Mouse (Mus musculus): ENCODE results near the gene Rundc3a.
A peak's percentile ranks its signal among the peaks of the same experiment; 100 is the strongest.
"Not testable (repeated sequence)": the region's sequence is repeated elsewhere in the genome, so short reads cannot be mapped to it uniquely, and the experiment has no call there.

Rundc3a gene

DNA sequence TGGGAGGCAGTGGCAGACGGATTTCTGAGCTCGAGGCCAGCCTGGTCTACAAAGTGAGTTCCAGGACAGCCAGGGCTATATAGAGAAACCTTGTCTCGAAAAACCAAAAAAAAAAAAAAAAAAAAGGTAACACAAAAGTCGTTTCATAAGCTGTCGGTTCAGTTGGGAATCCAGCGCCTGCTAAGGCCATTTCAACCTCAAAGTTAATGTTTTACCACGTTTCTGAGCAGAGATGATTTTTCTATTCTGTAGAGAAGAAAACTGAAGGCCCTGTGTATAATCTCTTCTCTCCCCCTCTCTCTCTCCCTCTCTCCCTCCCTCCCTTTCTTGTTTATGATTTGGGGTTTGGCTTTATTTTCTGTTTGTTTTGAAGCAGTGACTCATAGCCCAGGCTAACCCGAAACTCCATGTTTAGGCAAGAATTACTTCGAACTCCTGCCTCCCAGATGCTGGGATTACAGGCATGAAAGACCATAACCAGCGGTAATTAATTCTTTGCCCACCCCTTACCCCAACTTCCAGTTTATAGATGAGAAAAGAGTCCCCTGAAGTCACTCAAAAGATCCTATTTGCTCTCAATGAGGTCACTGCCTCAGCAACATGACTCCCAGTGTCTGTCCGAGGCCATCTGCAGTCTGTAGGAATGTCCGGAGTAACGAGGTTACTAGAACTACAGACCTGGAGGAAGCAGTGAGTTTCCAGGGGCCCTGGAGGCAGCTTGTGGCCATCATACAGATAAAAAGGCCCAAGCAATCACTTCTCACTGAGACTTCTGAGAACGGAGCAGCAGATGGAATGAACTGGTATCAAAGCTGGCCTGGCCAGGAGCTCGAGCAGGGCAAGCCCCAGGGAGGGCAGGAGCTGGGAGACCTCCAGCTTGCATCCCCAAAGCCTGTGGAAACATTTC, 15.9 kb downstream of the Rundc3a start:
- DNase-seq (ENCODE audit: low spot score) = no peak

DNA sequence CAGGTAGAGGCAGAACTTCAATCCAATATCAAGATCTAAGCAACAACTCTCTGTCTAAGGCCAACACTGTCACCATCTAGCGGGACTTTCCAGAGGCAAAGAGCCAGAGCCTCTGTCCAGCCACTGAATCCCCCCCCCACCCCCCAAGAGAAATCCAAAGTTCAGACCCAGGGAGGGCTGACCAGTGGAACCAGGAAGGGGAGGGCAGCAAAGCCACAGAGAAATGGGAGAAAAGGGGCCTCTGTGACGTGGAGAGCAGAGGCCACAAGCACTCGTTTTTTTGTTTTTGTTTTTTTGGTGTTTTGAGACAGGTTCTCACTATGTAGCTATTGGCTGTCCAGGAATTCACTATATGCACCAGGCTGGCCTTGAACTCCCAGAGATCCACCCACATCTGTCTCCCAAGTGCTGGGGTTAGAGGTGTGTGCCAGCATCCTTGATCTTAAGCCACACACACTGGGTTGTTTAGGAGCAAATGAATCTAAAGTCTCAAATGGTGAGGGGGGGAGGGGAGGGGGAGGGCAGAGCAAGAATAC, 16.7 kb downstream of the Rundc3a start:
- no peak for DNase-seq (ENCODE audit: low spot score)

DNA sequence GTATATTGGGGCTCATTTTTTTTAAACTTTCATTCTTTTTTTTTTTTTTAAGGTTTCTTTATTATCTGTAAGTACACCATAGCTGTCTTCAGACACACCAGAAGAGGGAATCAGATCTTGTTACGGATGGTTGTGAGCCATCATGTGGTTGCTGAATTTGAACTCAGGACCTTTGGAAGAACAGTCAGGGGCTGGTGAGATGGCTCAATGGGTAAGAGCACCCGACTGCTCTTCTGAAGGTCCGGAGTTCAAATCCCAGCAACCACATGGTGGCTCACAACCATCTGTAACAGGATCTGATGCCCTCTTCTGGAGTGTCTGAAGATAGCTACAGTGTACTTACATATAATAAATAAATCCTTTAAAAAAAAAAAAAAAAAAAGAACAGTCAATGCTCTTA, 17.1 kb downstream of the Rundc3a start:
- not testable (repeated sequence) for DNase-seq (ENCODE audit: low spot score)

DNA sequence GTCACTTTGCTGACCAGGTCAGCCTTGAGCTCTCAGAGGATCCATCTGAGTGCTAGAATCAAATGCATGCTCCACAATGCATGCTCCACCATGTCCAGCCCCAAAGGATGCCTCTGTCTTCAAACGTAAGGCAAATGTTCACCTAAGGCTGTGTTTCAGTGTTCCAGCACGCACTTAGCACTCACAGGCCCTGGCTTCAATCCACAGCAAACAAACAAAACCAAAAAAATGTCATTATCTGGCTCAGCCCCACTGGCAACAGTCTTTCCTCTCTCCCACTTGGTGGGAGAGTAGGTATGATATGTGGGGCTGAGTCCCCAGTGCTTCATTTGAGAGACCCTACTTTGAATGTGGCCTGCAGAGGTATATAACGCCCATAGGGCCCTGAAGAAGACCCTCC, 17.9 kb downstream of the Rundc3a start:
- peak; percentile 62 for DNase-seq (ENCODE audit: low spot score)

DNA sequence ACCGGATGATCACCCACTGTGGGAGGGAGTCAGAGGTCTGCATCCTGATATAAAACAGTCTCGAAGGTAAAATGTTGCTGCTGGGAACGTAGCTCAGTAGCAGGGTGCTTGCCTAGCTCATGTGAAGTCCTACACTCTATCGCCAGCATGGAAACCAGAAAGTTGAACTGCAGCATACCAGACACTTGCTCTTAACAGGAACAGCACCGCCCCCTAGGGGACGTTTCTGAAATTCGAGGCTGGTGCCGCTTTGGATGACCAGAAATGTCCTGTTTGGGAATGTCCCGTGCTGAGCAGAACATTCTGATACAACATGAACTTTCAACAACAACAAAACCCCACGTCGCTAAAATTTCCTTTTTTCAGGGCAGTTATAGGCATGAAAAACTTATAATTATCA, 18.5 kb downstream of the Rundc3a start:
- DNase-seq (ENCODE audit: low spot score) = peak; percentile 98

DNA sequence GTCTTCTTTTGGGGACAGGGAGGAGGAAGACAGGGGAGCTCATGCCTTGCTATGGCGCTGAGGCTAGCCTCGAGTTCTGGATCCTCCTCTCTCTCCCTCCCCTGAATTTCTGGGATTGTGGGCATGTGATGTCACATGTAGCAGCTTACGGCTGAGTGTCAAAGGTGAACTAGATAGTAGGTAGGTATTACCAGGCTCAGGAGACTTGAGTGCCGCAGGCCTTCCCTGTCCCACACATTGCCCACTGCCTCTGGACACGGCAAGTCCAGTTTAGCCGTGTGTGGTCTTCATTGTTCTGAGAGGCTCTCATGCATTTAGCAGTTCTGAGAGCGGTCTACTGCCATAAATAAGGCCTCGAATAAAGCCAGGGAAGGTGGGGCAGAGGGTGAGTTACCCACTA, 19.9 kb downstream of the Rundc3a start:
- DNase-seq (ENCODE audit: low spot score) = no peak

DNA sequence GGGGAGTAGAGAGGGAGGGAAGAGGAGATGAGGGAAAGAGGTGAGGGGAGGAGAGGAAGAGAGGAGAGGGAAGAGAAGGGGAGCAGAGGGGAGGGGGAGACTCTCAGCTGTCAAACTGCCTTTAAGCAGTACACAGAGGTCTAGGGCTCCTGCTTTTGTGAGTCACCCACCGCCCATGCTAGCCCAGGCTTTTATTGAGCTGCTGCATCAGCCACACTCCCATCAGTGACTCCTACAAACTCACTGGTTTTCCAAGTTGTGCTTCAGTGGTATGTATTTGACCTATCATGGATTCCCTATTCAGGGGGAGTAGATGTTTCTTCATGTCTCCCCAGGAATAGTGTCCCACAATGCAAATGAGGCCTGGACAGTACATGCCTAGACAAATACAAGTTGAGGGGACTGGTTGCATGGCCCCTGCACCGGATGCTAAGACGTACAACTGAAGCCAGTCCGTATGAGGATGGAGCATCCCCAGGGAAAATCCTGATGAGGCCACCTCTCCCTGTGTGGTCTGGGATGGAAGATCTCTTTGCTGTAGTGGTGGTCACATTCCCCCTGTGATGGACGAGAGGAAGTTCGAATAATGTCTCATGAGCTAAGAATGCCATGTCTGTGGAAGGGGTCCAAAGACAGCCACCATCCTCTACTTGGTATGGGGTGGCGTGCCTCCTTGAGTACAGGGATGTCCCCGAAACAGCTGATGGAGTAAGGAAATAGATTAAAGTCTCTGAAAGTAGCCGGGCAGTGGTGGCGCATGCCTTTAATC, 22.0 kb downstream of the Rundc3a start:
- DNase-seq (ENCODE audit: low spot score) = no peak

DNA sequence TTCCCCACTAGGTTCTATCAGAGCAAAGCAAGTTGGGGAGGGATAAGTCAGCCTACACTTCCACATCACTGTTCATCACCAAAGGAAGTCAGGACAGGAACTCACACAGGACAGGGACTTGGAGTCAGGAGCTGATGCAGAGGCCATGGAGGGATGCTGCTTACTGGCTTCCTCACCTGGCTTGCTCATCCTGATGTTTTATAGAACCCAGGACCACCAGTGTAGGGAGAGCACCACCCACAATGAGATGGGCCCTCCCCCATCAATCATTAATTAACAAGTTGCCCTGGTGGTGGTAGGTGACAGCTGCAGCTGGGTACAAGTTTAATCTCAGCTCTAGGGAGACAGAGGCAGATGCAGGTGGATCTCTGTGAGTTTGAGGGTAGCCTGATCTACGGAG, 24.0 kb downstream of the Rundc3a start:
- no peak for DNase-seq (ENCODE audit: low spot score)

DNA sequence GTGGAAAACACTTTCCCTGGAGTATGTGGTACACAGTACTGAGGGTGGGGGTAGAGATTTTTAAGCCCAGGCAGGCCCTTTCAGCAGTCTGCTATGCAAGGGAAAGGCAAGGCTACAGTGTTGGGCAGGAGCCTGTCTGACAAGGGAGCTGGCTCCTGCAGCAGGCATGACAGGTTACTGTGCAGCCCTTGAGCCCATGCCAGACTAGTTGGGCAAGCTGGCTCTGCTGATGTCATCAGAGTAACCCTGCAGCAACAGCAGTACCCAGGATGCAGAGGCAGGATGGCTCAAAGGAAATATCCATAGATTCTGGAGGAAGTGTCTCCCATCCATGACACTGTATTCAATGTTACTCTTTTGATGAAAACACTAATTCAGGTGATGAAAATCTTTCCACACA, 25.7 kb downstream of the Rundc3a start:
- peak; percentile 62 for DNase-seq (ENCODE audit: low spot score)

DNA sequence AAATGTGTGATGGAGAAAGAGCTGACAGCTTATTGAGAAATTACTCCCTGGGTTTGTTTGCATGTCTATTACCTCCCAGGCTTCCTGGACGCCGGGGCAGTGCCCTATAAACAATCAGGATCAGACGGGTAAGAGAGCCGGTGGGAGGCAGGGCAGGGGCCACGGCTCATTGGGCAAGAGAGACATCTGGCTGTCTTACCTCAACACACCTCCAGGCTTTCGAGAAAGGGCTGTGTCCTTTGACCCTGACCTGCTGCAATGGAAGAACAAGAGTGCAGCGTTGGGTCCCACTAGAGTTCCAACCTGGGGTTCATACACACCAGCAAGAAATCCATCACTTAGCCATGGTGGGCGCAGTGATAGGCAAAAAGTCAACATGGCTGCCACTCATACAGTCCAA, 28.4 kb downstream of the Rundc3a start:
- DNase-seq (ENCODE audit: low spot score) = no peak

DNA sequence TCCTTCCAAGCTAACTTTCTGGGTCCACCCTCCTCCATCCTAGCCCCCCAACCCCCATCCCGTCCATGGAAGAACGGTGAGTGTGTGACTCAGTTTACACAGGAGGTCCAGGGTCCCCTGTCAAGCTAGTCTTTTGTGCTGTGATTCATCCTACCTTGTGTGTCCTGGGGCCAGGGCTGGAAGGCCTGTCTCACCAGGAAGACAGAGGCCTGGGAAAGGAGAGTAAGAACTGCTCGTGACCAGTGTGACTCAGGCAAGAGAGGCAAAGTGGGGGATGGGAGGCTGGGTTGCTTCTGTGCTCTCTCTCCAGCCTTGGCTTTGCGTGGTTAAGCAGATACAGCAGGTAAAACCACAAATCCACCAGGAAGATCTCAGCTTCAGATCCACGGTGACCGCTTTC, 31.5 kb downstream of the Rundc3a start:
- peak; percentile 66 for DNase-seq (ENCODE audit: low spot score)

DNA sequence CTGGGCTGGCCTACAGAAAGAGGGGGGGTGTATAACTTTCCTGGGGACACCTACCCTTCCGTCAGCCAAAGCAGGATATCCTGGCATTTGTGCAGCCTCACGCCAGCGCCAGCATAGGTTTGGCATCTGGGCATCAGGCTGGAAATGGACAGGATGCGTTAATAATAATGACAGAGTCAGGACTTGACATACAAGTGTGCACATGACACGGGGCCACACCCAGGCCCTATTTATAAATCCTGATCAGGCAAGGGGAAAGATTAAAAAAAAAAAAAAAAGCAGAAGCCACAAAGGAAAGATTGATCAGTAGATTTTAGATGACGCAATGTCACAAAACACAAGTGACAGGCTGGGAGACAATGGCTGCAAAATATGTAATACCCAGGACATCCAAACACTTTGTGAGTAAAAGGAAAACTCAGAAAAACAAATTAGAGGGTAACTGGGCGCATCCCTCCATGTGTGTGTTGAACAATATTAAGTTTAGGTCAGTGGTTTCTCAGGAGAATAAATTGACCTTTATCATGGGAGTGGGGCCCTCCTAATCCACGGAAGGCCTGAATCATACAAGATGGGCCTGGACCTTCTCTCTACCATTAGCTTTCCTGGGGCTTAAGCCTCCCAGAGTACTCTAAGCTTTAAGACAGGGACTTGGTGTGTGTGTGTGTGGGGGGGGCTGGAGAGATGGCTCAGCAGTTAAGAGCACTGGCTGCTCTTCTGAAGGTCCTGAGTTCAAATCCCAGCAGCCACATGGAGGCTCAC, 32.5 kb downstream of the Rundc3a start:
- no peak for DNase-seq (ENCODE audit: low spot score)

DNA sequence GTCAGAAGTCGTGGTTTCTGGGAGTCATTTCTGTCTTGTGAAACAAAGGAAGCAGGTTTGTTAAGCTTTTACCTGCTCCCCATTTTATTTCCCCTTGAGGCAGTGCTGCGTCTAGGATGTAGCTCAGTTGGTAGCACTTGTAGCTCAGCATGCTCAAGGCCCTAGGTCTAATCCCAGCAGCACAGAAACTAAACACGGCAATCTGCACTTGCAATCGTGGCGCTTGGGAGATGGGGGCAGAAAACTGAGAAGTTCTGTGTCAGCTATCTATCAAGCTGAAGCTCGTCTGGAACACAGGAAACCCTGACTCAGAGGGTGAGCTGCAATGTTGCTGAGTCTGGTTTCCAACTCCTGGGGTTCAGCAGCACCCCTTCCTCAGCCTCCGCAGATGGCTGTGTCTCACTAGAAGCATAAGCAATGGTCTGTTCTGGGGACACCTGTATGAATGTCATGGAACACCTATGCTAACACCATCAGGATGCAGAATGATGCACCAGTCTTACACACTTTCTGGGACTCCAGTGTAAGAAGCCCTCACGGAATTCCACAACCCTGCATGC, 35.9 kb downstream of the Rundc3a start:
- no peak for DNase-seq (ENCODE audit: low spot score)

DNA sequence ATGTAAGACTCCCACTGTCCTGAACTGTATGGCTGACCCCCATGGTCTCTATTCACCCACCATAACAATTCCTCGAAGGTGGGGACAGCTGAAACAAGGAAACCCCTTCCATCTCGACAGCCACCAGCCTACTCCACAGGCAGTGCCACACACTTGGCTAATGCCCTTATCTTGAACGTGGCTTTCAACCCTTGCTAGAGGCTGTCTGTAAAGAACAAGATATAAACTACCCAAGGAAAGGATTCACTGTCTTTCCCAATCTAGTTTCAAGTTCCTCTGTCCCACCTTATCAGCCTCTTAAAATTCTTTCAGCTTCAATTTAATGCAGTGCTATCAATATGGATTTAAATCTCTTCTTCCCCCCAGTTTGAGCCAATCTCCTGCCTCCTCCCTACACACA, 36.3 kb downstream of the Rundc3a start:
- DNase-seq (ENCODE audit: low spot score) = no peak

DNA sequence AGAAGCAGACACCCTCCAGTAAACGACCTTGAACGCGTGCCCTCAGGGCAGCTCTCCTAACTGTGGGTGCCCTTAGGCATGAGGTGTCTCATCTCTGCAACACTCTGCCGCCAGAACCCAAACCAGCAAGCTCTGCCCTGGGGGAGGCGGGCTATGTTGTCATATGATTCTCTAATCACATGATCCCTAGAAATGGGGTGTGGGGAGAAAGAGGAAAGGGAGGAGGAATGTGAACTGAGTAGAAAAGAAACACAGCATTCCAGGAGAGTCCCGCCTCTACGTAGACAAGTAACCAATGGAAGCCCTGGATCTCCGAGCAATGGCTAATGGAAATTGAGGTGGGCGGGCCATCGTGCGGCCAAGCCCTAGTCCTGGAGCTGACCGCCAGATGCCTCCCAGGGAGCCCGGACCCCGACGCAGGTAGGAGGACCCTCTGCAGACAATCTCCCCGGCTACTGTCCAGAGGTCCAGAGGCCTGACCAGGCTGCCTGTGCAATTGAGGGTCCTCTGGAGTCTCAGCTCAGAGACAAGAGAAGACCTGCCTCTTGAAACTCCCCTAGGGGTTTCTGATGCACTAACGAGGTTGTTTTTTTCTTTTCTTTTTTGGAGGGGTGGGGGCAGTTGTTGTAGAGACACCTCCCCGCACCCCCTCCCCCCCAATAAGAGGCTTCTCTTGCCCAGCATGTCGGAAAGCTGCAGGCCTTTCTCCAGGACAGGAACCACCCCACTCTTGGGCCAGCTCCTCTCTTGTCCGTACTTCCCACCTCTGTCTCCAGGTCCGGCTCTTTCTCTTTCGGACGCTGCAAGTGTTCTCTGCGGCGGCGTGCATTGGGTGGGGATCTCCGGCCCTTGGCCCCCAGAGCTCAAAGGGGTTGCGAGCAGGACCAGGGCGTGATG, 37.2 kb downstream of the Rundc3a start, which contains the start of gene Grn:
Gene Grn (plus strand): TSS at position 195 of the 897 bp plus-strand sequence.
- peak; percentile 97 for DNase-seq (ENCODE audit: low spot score)

DNA sequence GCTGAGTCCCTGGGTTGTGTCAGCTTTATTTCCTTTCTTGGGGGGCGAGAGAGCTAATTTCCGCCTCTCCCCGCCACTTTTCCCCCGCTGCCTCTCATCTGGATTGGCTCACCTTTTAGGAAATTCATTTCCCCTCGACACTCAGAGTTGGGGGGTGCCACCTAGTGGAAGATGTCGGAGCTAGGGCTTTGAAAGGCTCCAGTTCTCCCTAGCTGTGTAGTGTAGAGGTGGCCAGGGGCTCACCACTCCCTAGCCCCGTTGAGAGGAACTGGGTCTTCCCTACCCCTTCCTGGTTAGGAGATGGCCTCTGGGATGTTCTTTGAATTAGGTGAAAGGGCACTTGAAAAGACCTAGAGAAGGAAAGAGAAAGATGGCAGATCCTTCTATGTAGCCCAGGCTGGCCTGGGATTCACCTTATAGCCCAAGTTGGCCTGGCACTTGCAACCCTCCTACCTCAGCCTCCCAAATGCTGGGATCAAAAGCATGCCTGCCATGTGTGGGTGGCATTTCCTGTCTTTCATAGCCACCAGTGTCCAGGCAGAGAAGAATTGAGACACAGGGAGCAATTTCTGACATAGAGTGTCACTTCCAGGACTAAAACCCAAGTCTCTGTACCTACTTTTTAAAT, 37.9 kb downstream of the Rundc3a start:
- peak; percentile 85 for DNase-seq (ENCODE audit: low spot score)

DNA sequence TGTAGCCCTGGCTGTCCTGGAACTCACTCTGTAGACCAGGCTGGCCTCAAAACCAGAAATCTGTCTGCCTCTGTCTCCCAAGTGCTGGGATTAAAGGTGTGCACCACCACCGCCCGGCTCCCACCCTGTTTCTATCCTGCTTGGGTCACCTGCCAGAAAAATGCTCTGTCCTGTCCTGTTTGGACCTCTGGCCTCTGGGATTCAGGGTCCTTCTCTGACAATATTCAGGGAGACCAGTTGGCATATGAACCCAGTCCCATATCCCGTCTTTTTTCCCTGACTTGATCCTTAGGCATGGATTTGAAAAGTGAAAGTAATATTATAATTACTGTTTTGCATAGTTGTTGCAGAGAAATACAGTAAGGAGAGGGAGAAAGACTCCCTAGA, 38.5 kb downstream of the Rundc3a start:
- no peak for DNase-seq (ENCODE audit: low spot score)

DNA sequence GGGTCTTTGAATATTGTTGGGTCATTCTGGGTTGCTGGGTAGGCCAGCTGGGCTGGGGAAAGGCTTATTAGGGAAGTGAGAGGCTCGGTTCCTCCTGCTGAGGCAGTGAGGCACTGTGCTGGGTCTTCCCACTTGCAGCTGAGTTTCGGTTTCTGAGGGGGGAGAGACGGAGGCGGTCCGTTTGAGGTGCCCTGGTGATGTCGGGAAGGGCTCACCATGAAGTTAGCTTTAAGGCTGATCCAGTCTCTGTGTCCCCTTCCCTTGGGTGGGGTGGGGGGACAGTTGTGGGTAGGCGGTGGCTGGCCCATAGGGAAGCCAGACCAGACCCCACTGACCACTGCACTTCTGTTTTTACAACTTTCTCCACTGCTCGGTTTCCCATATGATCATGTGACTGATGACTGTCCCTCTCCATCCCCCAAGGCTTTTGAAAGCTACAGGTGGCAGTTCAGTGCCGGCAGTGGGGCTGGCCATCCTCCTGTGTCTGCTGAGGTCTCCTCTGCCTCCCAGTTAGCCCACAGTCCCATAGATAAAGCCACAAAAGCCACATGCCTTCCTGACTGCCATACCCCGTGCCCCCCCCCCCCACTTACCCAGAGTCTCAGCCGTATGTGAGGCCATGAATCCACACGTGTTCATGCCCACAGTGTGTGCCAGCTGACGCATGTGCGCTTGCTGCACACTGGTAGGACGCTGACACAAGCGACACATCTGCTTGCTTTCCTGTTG, 39.1 kb downstream of the Rundc3a start:
- no peak for DNase-seq (ENCODE audit: low spot score)

DNA sequence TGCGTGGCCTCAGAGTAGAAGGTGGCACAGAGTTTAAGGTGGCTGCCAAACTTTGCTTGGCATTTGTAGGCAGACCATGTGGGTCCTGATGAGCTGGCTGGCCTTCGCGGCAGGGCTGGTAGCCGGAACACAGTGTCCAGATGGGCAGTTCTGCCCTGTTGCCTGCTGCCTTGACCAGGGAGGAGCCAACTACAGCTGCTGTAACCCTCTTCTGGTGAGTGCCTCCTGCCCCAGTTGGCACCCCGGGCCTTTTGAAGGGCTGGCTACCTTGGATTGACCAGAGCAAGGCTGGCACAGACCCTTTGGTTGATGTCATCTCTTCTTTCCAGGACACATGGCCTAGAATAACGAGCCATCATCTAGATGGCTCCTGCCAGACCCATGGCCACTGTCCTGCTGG, 39.7 kb downstream of the Rundc3a start:
- peak; percentile 93 for DNase-seq (ENCODE audit: low spot score)

DNA sequence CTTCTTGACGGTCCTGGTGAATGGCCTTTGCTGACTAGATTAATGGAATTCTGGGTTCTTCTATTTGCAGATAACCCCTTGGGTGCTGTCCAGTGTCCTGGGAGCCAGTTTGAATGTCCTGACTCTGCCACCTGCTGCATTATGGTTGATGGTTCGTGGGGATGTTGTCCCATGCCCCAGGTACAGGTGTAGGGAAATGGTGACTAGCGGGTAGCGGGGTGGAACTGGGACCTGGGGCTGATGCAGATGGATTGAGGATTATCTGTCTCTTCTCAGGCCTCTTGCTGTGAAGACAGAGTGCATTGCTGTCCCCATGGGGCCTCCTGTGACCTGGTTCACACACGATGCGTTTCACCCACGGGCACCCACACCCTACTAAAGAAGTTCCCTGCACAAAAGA, 40.7 kb downstream of the Rundc3a start:
- DNase-seq (ENCODE audit: low spot score) = no peak
